Mouse (Mus musculus): ENCODE results near the gene Ttll11. TPM values are rescaled to one million over a fixed set of nuclear protein-coding genes. Genes with fewer than 3 reads are reported as not detected.

Gene Ttll11
- polyA plus RNA-seq, 1 experiment from 2014 or later, result 3.0 TPM

- no peak for ATAC-seq (ENCODE audit: low FRiP score)
Measured at GRCm38 (mm10) chr2:35845611-35846504, 133.9 kb downstream of the Ttll11 start.

GRCm38 (mm10) chr2:35843896-35844690 is 135.6 kb downstream of the Ttll11 start:
- Histone ChIP-seq H3K27me3 (ENCODE audit: control insufficient read depth, insufficient read depth, low read length) (no peaks in the 10 kb centered on the region), H3K4me3 (ENCODE audit: low read depth, low read length) (no peak overlapping the region), H3K9me3 (ENCODE audit: control insufficient read depth, low read length) (no peaks in the 10 kb centered on the region; the same call in 1 of the 2 replicates), H3K27ac (ENCODE audit: low read depth, low read length) (no peak overlapping the region), H3K9ac (ENCODE audit: low read length) (no peak overlapping the region), H3K4me2 (no peak overlapping the region), H3K36me3 (ENCODE audit: control insufficient read depth, insufficient read depth, low read length) (no peaks in the 10 kb centered on the region), H3K4me1 (ENCODE audit: control insufficient read depth, insufficient read depth, low read length) (peaks cover 17% of the 10 kb centered on the region)
- DNase-seq (ENCODE audit: low spot score, missing footprints) (no peak), ATAC-seq (ENCODE audit: low FRiP score) (no peak)
- 37% methylated on average over 13 of the region's 13 CpGs for WGBS

More at GRCm38 (mm10) chr2:35845611-35846504, 133.9 kb downstream of the Ttll11 start:
- H3K27me3 ChIP-seq (ENCODE audit: control insufficient read depth, insufficient read depth, low read length), result peaks cover 2% of the 10 kb centered on the region; the same call in 1 of the 2 replicates
- no peak overlapping the region for H3K27ac ChIP-seq (ENCODE audit: low read depth, low read length)
- 31% methylated on average over 11 of the region's 11 CpGs for WGBS
- H3K4me3 ChIP-seq (ENCODE audit: low read depth, low read length), result no peak overlapping the region
- DNase-seq (ENCODE audit: low spot score, missing footprints), result no peak
- H3K9ac ChIP-seq (ENCODE audit: low read length), result no peak overlapping the region
- no peak overlapping the region for H3K4me2 ChIP-seq
- H3K4me1 ChIP-seq (ENCODE audit: control insufficient read depth, insufficient read depth, low read length), result peaks cover 16% of the 10 kb centered on the region
- no peaks in the 10 kb centered on the region; the same call in 1 of the 2 replicates for H3K9me3 ChIP-seq (ENCODE audit: control insufficient read depth, low read length)
- H3K36me3 ChIP-seq (ENCODE audit: control insufficient read depth, insufficient read depth, low read length), result no peaks in the 10 kb centered on the region

- Histone ChIP-seq H3K9me3 (ENCODE audit: control insufficient read depth, low read length) (no peaks in the 10 kb centered on the region), H3K27me3 (ENCODE audit: control insufficient read depth, insufficient read depth, low read length) (no peaks in the 10 kb centered on the region), H3K4me3 (ENCODE audit: low read depth, low read length) (no peak overlapping the region), H3K4me2 (no peak overlapping the region), H3K27ac (ENCODE audit: low read depth, low read length) (no peak overlapping the region), H3K9ac (ENCODE audit: low read length) (no peak overlapping the region), H3K4me1 (ENCODE audit: control insufficient read depth, insufficient read depth, low read length) (peaks cover 17% of the 10 kb centered on the region), H3K36me3 (ENCODE audit: control insufficient read depth, insufficient read depth, low read length) (no peaks in the 10 kb centered on the region)
- DNase-seq (ENCODE audit: low spot score, missing footprints) (no peak), ATAC-seq (ENCODE audit: low FRiP score) (0 out of 2 replicates have a peak, but pooled peaks have one; percentile 63)
- WGBS, result 56% methylated on average over 16 of the region's 16 CpGs
Measured at GRCm38 (mm10) chr2:35842780-35843474, 136.8 kb downstream of the Ttll11 start.

GRCm38 (mm10) chr2:35841841-35842420 is 137.8 kb downstream of the Ttll11 start:
- DNase-seq (ENCODE audit: low spot score, missing footprints) (no peak), ATAC-seq (ENCODE audit: low FRiP score) (no peak)
- Histone ChIP-seq H3K4me3 (ENCODE audit: low read depth, low read length) (no peak overlapping the region), H3K4me1 (ENCODE audit: control insufficient read depth, insufficient read depth, low read length) (peaks cover 17% of the 10 kb centered on the region), H3K27ac (ENCODE audit: low read depth, low read length) (no peak overlapping the region), H3K9me3 (ENCODE audit: control insufficient read depth, low read length) (peaks cover 4% of the 10 kb centered on the region; the same call in 1 of the 2 replicates), H3K4me2 (no peak overlapping the region), H3K9ac (ENCODE audit: low read length) (no peak overlapping the region), H3K27me3 (ENCODE audit: control insufficient read depth, insufficient read depth, low read length) (no peaks in the 10 kb centered on the region), H3K36me3 (ENCODE audit: control insufficient read depth, insufficient read depth, low read length) (no peaks in the 10 kb centered on the region)
- WGBS, result 55% methylated on average over 4 of the region's 4 CpGs

- DNase-seq (ENCODE audit: low spot score, missing footprints) (no peak), ATAC-seq (ENCODE audit: low FRiP score) (no peak)
- peaks cover 17% of the 10 kb centered on the region for H3K4me1 ChIP-seq (ENCODE audit: control insufficient read depth, insufficient read depth, low read length)
- no peak overlapping the region for H3K27ac ChIP-seq (ENCODE audit: low read depth, low read length)
- 18% methylated on average over 14 of the region's 14 CpGs for WGBS
- peaks cover 4% of the 10 kb centered on the region; the same call in 1 of the 2 replicates for H3K9me3 ChIP-seq (ENCODE audit: control insufficient read depth, low read length)
- H3K4me3 ChIP-seq (ENCODE audit: low read depth, low read length), result no peak overlapping the region
- H3K4me2 ChIP-seq, result no peak overlapping the region
- no peaks in the 10 kb centered on the region for H3K27me3 ChIP-seq (ENCODE audit: control insufficient read depth, insufficient read depth, low read length)
- H3K36me3 ChIP-seq (ENCODE audit: control insufficient read depth, insufficient read depth, low read length), result no peaks in the 10 kb centered on the region
- no peak overlapping the region for H3K9ac ChIP-seq (ENCODE audit: low read length)
Measured at GRCm38 (mm10) chr2:35840956-35841816, 138.5 kb downstream of the Ttll11 start.

GRCm38 (mm10) chr2:35838751-35839479 is 140.8 kb downstream of the Ttll11 start:
- Histone ChIP-seq H3K36me3 (ENCODE audit: control insufficient read depth, insufficient read depth, low read length) (no peaks in the 10 kb centered on the region), H3K4me1 (ENCODE audit: control insufficient read depth, insufficient read depth, low read length) (peaks cover 10% of the 10 kb centered on the region; the same call in 1 of the 2 replicates), H3K9ac (ENCODE audit: low read length) (no peak overlapping the region), H3K9me3 (ENCODE audit: control insufficient read depth, low read length) (peaks cover 4% of the 10 kb centered on the region; the same call in 1 of the 2 replicates), H3K4me2 (no peak overlapping the region), H3K4me3 (ENCODE audit: low read depth, low read length) (no peak overlapping the region), H3K27ac (ENCODE audit: low read depth, low read length) (no peak overlapping the region), H3K27me3 (ENCODE audit: control insufficient read depth, insufficient read depth, low read length) (no peaks in the 10 kb centered on the region)
- ATAC-seq (ENCODE audit: low FRiP score) (no peak), DNase-seq (ENCODE audit: low spot score, missing footprints) (no peak)
- 84% methylated on average over 11 of the region's 11 CpGs for WGBS

- Histone ChIP-seq H3K36me3 (ENCODE audit: control insufficient read depth, insufficient read depth, low read length) (no peaks in the 10 kb centered on the region), H3K4me2 (no peak overlapping the region), H3K9ac (ENCODE audit: low read length) (no peak overlapping the region), H3K4me1 (ENCODE audit: control insufficient read depth, insufficient read depth, low read length) (no peaks in the 10 kb centered on the region), H3K9me3 (ENCODE audit: control insufficient read depth, low read length) (peaks cover 4% of the 10 kb centered on the region; the same call in 1 of the 2 replicates), H3K27me3 (ENCODE audit: control insufficient read depth, insufficient read depth, low read length) (no peaks in the 10 kb centered on the region), H3K27ac (ENCODE audit: low read depth, low read length) (no peak overlapping the region), H3K4me3 (ENCODE audit: low read depth, low read length) (no peak overlapping the region)
- 95% methylated on average over 10 of the region's 10 CpGs for WGBS
- no peak for DNase-seq (ENCODE audit: low spot score, missing footprints)
- ATAC-seq (ENCODE audit: low FRiP score), result no peak
Measured at GRCm38 (mm10) chr2:35834198-35834913, 145.4 kb downstream of the Ttll11 start.
